Mouse (Mus musculus) brain, adult 10 weeks (tissue): Measurements from ENCODE around the gene Gm49393. TPM values are rescaled to one million over a fixed set of nuclear protein-coding genes. Genes with fewer than 3 reads are reported as not detected.

Source experiments
- polyA plus RNA-seq: library from polyadenylated mRNA; stranded (reverse); fragments of 350-450 nt; fragmentation: Illumina TruSeq; extraction: RNeasy Lipid Tissue Mini Kit (QIAGEN cat#74804); gene quantifications from one replicate; pipeline ENCODE4 v1.2.3, GENCODE M21; 2015; ENCODE audit warnings: low read depth, low replicate concordance

Gm49393 gene
- not detected for polyA plus RNA-seq

DNA sequence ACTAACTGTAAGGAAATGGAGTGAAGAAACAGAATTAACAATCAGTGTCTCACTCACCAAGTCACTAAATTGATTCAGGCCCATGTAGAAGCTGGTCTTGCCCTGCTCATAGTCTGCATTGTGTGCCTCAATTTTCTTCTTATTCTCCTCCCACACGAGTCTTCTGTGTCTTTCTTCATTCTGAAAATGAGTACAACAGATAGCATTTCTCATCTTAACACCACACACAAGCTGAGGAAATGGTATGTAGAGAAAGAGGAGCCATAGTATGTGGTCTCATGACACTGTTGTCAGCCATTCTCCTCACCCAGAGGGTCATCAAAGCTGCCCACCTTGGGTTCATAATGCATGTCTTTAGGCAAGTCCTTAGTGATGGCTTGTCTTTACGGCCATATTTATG lies at the start of gene Gm49393:
Gm49393 (minus strand) TSS at position 101 of the 400 bp plus-strand sequence.

DNA sequence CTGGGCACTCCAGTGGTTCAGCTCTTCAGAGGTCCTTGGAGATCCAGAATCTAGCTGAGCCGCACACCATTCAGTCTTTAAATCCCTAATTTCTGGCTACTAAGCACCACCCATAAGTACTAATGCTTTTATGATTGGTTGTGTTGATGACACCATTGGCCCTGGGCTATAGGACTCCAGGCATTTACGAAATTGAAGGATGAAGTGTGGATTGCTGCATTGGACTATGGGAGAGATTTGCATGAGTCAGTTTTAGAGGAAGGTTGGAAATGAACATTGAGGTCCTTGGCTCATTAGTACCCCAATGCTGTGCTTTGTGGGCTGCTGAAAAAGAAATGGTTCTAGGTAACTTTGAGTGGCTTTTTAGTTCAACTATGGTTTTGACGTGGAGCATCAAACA lies 6.5 kb upstream of the Gm49393 start, which contains the start of gene Tpbpa:
Tpbpa (minus strand) TSS at position 101 of the 400 bp plus-strand sequence.

GRCm38 (mm10) chr13:60936500-60936901 lies 1.1 kb upstream of the Gm49393 start, which contains the start of the genes Gm49391 and Ctla2a:
Gene Gm49391 (minus strand): TSS chr13:60936571.
Gene Ctla2a (minus strand): TSS chr13:60936625.

GRCm38 (mm10) chr13:60904780-60905179 lies 30.6 kb downstream of the Gm49393 start, which contains the start of gene Tpbpb:
Gene Tpbpb (minus strand): TSS chr13:60904880.

GRCm38 (mm10) chr13:60897328-60897727 lies 38.1 kb downstream of the Gm49393 start, which contains the start of gene Ctla2b:
Gene Ctla2b (minus strand): TSS chr13:60897447.

GRCm38 (mm10) chr13:60896794-60897193 lies 38.6 kb downstream of the Gm49393 start, which contains the start of gene Gm49392:
Gene Gm49392 (minus strand): TSS chr13:60896894.

DNA sequence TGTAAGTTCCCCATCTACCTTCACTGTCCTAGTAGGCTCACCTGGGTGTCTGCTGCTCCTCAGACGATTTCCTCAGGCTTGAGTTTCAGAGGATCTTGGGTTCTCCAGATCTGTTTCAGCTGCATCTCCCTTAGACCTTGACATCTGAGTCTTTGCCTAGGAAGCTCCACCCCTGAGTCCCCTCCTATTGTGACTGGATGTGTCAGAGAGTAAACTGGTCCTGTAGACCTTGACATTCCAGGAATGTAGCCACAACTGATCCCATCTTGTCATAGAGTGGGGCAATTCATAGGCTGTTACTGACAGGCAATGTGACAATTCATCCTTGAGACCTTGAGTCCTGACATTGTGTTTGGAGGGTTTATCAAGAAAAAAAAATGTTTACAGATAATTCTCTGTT lies 71.1 kb downstream of the Gm49393 start, which contains the start of gene 4930486L24Rik:
4930486L24Rik (minus strand) TSS at position 195 of the 400 bp plus-strand sequence.

Other genes starting within 250 kb of the Gm49393 start
- not detected for gene BC051665, start 149.2 kb downstream of the Gm49393 start, polyA plus RNA-seq
- gene Ctsll3, start 132.7 kb downstream of the Gm49393 start, polyA plus RNA-seq: not detected
- 0.40 TPM for gene 4930486L24Rik, start 71.1 kb downstream of the Gm49393 start, polyA plus RNA-seq
- not detected for gene Gm49392, start 38.7 kb downstream of the Gm49393 start, polyA plus RNA-seq
- 1.7 TPM for gene Ctla2b, start 38.1 kb downstream of the Gm49393 start, polyA plus RNA-seq
- not detected for gene Tpbpb, start 30.7 kb downstream of the Gm49393 start, polyA plus RNA-seq
- gene Gm49391, start 981 bp upstream of the Gm49393 start, polyA plus RNA-seq: 0.54 TPM
- 12.0 TPM for gene Ctla2a, start 1.0 kb upstream of the Gm49393 start, polyA plus RNA-seq
- gene Tpbpa, start 6.4 kb upstream of the Gm49393 start, polyA plus RNA-seq: not detected
- not detected for gene Ctsj, start 70.4 kb upstream of the Gm49393 start, polyA plus RNA-seq
- not detected for gene Ctsq, start 105.0 kb upstream of the Gm49393 start, polyA plus RNA-seq
- gene Ctsr, start 228.7 kb upstream of the Gm49393 start, polyA plus RNA-seq: not detected